Mouse (Mus musculus) heart, postnatal 0 days (tissue): Measurements from ENCODE around the gene Mus81.

Experiments
- CTCF ChIP-seq: IDR thresholded peaks from 2 replicates; pipeline ENCODE4 v1.5.1; 2016; ENCODE audit warnings: antibody characterized with exemption, control low read depth, low read depth
- EP300 ChIP-seq: IDR thresholded peaks from 2 replicates; pipeline ENCODE4 v1.6.1; 2016; ENCODE audit warnings: antibody characterized with exemption, low read depth

- TF ChIP-seq CTCF (peak; percentile 35), EP300 (no peak)
These were observed 22.1 kb upstream of the Mus81 start, which contains the start of gene Snx32 for GRCm38 (mm10) chr19:5510031-5511026.
